Mouse (Mus musculus): Measurements from ENCODE around the gene Bloc1s3. TPM values are rescaled to one million over a fixed set of nuclear protein-coding genes. Genes with fewer than 3 reads are reported as not detected.

Bloc1s3 gene
- polyA plus RNA-seq, 1 experiment from 2014 or later = 2.6 TPM

- peak; percentile 61 for ATAC-seq
- H3K4me3 ChIP-seq (ENCODE audit: low read depth, low read length) = no peak overlapping the region
- no peak overlapping the region for H3K9ac ChIP-seq (replicated peaks; ENCODE audit: low read depth)
- H3K9me3 ChIP-seq (ENCODE audit: low read length) = no peaks in the 10 kb centered on the region
- no peaks in the 10 kb centered on the region for H3K4me1 ChIP-seq (ENCODE audit: insufficient read depth, low read depth, low read length)
- TF ChIP-seq CTCF (IDR thresholded peaks at IDR 0.05) (no peak), EP300 (IDR thresholded peaks at IDR 0.05) (peak; percentile 49; the same call in 1 of the 2 replicates)
- no peak overlapping the region for H3K4me2 ChIP-seq (replicated peaks; ENCODE audit: low read depth, low read length)
- no peaks in the 10 kb centered on the region for H3K36me3 ChIP-seq (ENCODE audit: insufficient read depth, low read length)
- 38% methylated on average over 5 of the region's 5 CpGs for WGBS
- 0 out of 2 replicates have a peak overlapping the region, but pooled peaks have one; percentile 20 for H3K27ac ChIP-seq (ENCODE audit: low read length)
- DNase-seq (ENCODE audit: low spot score) = peak; percentile 23
- H3K27me3 ChIP-seq (replicated peaks; ENCODE audit: insufficient read depth, low read length) = peaks cover 13% of the 10 kb centered on the region; the same call in 1 of the 2 replicates
Observed at GRCm38 (mm10) chr7:19466602-19467145, 41.5 kb downstream of the Bloc1s3 start.

- no peak overlapping the region for H3K4me3 ChIP-seq (ENCODE audit: low read depth, low read length)
- H3K4me1 ChIP-seq (ENCODE audit: insufficient read depth, low read depth, low read length) = no peaks in the 10 kb centered on the region
- H3K9ac ChIP-seq (replicated peaks; ENCODE audit: low read depth) = no peak overlapping the region
- WGBS = 12% methylated on average over 22 of the region's 22 CpGs
- peak; percentile 35; the same call in 1 of the 2 replicates for ATAC-seq
- H3K36me3 ChIP-seq (ENCODE audit: insufficient read depth, low read length) = no peaks in the 10 kb centered on the region
- peaks cover 5% of the 10 kb centered on the region; the same call in 1 of the 2 replicates for H3K27me3 ChIP-seq (replicated peaks; ENCODE audit: insufficient read depth, low read length)
- no peak overlapping the region for H3K27ac ChIP-seq (ENCODE audit: low read length)
- H3K9me3 ChIP-seq (ENCODE audit: low read length) = no peaks in the 10 kb centered on the region
- H3K4me2 ChIP-seq (replicated peaks; ENCODE audit: low read depth, low read length) = no peak overlapping the region
- TF ChIP-seq CTCF (IDR thresholded peaks at IDR 0.05) = no peak
- TF ChIP-seq EP300 (IDR thresholded peaks at IDR 0.05) = no peak
- DNase-seq (ENCODE audit: low spot score) = peak; percentile 27
Observed at GRCm38 (mm10) chr7:19464367-19465307, 43.5 kb downstream of the Bloc1s3 start.

- H3K27me3 ChIP-seq (replicated peaks; ENCODE audit: insufficient read depth, low read length) = no peaks in the 10 kb centered on the region
- no peak within 1 kb of the TSS for H3K9ac ChIP-seq (replicated peaks; ENCODE audit: low read depth)
- TF ChIP-seq CTCF (IDR thresholded peaks at IDR 0.05) (no peak), EP300 (IDR thresholded peaks at IDR 0.05) (no peak)
- H3K27ac ChIP-seq (ENCODE audit: low read length) = no peak within 1 kb of the TSS
- no peaks in the 10 kb centered on the region for H3K9me3 ChIP-seq (ENCODE audit: low read length)
- no peaks in the 10 kb centered on the region; the same call in 1 of the 2 replicates for H3K4me1 ChIP-seq (ENCODE audit: insufficient read depth, low read depth, low read length)
- WGBS = 38% methylated on average over 6 of the region's 6 CpGs
- DNase-seq (ENCODE audit: low spot score) (no peak), ATAC-seq (no peak)
- H3K4me2 ChIP-seq (replicated peaks; ENCODE audit: low read depth, low read length) = 0 out of 2 replicates have a peak within 1 kb of the TSS, but pooled peaks have one; percentile 1
- no peak within 1 kb of the TSS; the same call in 1 of the 2 replicates for H3K4me3 ChIP-seq (ENCODE audit: low read depth, low read length)
- no peaks in the 10 kb centered on the region for H3K36me3 ChIP-seq (ENCODE audit: insufficient read depth, low read length)
Observed at GRCm38 (mm10) chr7:19462884-19463381, 45.2 kb downstream of the Bloc1s3 start, which contains the start of gene Exoc3l2. Exoc3l2 (plus strand) TSS chr7:19463331.

GRCm38 (mm10) chr7:19462443-19462842 is 45.7 kb downstream of the Bloc1s3 start:
- no peaks in the 10 kb centered on the region for H3K9me3 ChIP-seq (ENCODE audit: low read length)
- H3K4me1 ChIP-seq (ENCODE audit: insufficient read depth, low read depth, low read length) = peaks cover 3% of the 10 kb centered on the region
- no peak for ATAC-seq
- H3K27me3 ChIP-seq (replicated peaks; ENCODE audit: insufficient read depth, low read length) = no peaks in the 10 kb centered on the region
- H3K36me3 ChIP-seq (ENCODE audit: insufficient read depth, low read length) = no peaks in the 10 kb centered on the region
- no peak overlapping the region for H3K4me2 ChIP-seq (replicated peaks; ENCODE audit: low read depth, low read length)
- 71% methylated on average over 4 of the region's 4 CpGs for WGBS
- TF ChIP-seq EP300 (IDR thresholded peaks at IDR 0.05) = no peak
- TF ChIP-seq CTCF (IDR thresholded peaks at IDR 0.05) = no peak
- no peak overlapping the region for H3K27ac ChIP-seq (ENCODE audit: low read length)
- no peak for DNase-seq (ENCODE audit: low spot score)
- no peak overlapping the region for H3K9ac ChIP-seq (replicated peaks; ENCODE audit: low read depth)
- no peak overlapping the region for H3K4me3 ChIP-seq (ENCODE audit: low read depth, low read length)

GRCm38 (mm10) chr7:19461488-19461887 is 46.7 kb downstream of the Bloc1s3 start:
- Histone ChIP-seq H3K27ac (ENCODE audit: low read length) (no peak overlapping the region), H3K4me1 (ENCODE audit: insufficient read depth, low read depth, low read length) (peaks cover 10% of the 10 kb centered on the region), H3K9ac (replicated peaks; ENCODE audit: low read depth) (no peak overlapping the region), H3K36me3 (ENCODE audit: insufficient read depth, low read length) (no peaks in the 10 kb centered on the region), H3K9me3 (ENCODE audit: low read length) (no peaks in the 10 kb centered on the region), H3K4me3 (ENCODE audit: low read depth, low read length) (no peak overlapping the region), H3K27me3 (replicated peaks; ENCODE audit: insufficient read depth, low read length) (no peaks in the 10 kb centered on the region), H3K4me2 (replicated peaks; ENCODE audit: low read depth, low read length) (no peak overlapping the region)
- TF ChIP-seq EP300 (IDR thresholded peaks at IDR 0.05) = no peak
- peak; percentile 92 for TF ChIP-seq CTCF (IDR thresholded peaks at IDR 0.05)
- DNase-seq (ENCODE audit: low spot score) = peak; percentile 82
- WGBS = 11% methylated on average over 6 of the region's 6 CpGs
- no peak for ATAC-seq

- no peak for DNase-seq (ENCODE audit: low spot score)
- WGBS = 76% methylated on average over 1 of the region's 1 CpGs
- TF ChIP-seq CTCF (IDR thresholded peaks at IDR 0.05) (no peak), EP300 (IDR thresholded peaks at IDR 0.05) (no peak)
Observed at GRCm38 (mm10) chr7:19460500-19460899, 47.7 kb downstream of the Bloc1s3 start.

More at GRCm38 (mm10) chr7:19460500-19460899, 47.7 kb downstream of the Bloc1s3 start:
- H3K4me1 ChIP-seq (ENCODE audit: insufficient read depth, low read depth, low read length) = peaks cover 10% of the 10 kb centered on the region
- no peaks in the 10 kb centered on the region for H3K27me3 ChIP-seq (replicated peaks; ENCODE audit: insufficient read depth, low read length)
- no peak for ATAC-seq
- H3K9ac ChIP-seq (replicated peaks; ENCODE audit: low read depth) = no peak overlapping the region
- H3K36me3 ChIP-seq (ENCODE audit: insufficient read depth, low read length) = no peaks in the 10 kb centered on the region
- H3K4me3 ChIP-seq (ENCODE audit: low read depth, low read length) = no peak overlapping the region
- no peak overlapping the region for H3K4me2 ChIP-seq (replicated peaks; ENCODE audit: low read depth, low read length)
- H3K27ac ChIP-seq (ENCODE audit: low read length) = no peak overlapping the region
- H3K9me3 ChIP-seq (ENCODE audit: low read length) = no peaks in the 10 kb centered on the region
